Comparison of ENCODE assay signal across 24 mouse cellular contexts in the genomic region with DNA sequence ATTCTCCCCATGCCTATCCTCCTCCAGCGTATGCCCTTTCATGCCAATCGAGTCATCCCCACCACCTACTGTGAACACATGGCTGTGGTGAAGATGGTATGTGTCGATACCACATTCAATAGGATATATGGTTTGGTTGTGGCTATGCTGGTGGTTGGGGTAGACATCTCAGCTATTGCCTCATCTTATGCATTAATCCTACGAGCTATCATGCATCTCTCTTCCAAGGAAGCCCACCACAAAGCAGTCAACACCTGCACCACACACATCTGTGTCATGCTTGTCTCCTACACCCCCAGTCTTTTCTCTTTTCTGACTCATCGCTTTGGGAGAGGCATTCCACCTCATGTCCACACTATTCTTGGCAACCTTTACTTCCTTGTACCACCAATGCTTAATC. TPM values are rescaled to one million over a fixed set of nuclear protein-coding genes. Genes with fewer than 3 reads are reported as not detected.
"Had no signal": no experiment of that assay in that cellular context is flagged by ENCODE, and none has a peak within 500 bp of the region (broad histone marks: within the 10 kb centered on the region; RNA-seq: fewer than 3 reads in every experiment).

No protein-coding gene starts in this region.

- DNase-seq: liver, embryonic 13.5 days; liver, postnatal 0 days; lung, adult 2 months; lung, postnatal 14 days; lung, postnatal 36 days; right cerebral cortex, postnatal 14 days; thymus, adult 18-20 months; thymus, postnatal 14 days; thymus, postnatal 36 days had no signal

- H3K27me3 ChIP-seq: liver, embryonic 13.5 days; liver, embryonic 15.5 days; lung, embryonic 15.5 days; midbrain, embryonic 13.5 days; midbrain, embryonic 15.5 days; neural tube, embryonic 13.5 days; neural tube, embryonic 15.5 days had no signal

- H3K36me3 ChIP-seq: liver, embryonic 13.5 days; liver, embryonic 15.5 days; lung, embryonic 15.5 days; midbrain, embryonic 13.5 days; midbrain, embryonic 15.5 days; neural tube, embryonic 13.5 days; neural tube, embryonic 15.5 days had no signal

- H3K4me2 ChIP-seq: liver, embryonic 13.5 days; liver, embryonic 15.5 days; lung, embryonic 15.5 days; midbrain, embryonic 11.5 days; midbrain, embryonic 13.5 days; midbrain, embryonic 15.5 days; neural tube, embryonic 13.5 days; neural tube, embryonic 15.5 days had no signal

- H3K4me3 ChIP-seq: liver, embryonic 13.5 days; liver, embryonic 15.5 days; lung, embryonic 15.5 days; midbrain, embryonic 13.5 days; midbrain, embryonic 15.5 days; neural tube, embryonic 13.5 days; neural tube, embryonic 15.5 days had no signal

RNA-seq across cellular contexts. Expression of gene Olfr654, which starts 1.4 kb away (rescaled TPM):
- polyA plus RNA-seq: liver, embryonic 13.5 days; liver, embryonic 15.5 days; liver, postnatal 0 days; lung, adult 2 months; lung, embryonic 15.5 days; lung, postnatal 0 days; macrophage; midbrain, embryonic 11.5 days; midbrain, embryonic 13.5 days; midbrain, embryonic 15.5 days; midbrain, postnatal 0 days; neural tube, embryonic 11.5 days; neural tube, embryonic 13.5 days; neural tube, embryonic 15.5 days; spleen, adult 2 months; stomach, embryonic 14.5 days; stomach, embryonic 16.5 days; thymus, postnatal 0 days had no signal

RNA-seq across cellular contexts. Expression of gene Olfr653, which starts 11.2 kb away (rescaled TPM):
- polyA plus RNA-seq: liver, embryonic 13.5 days; liver, embryonic 15.5 days; liver, postnatal 0 days; lung, adult 2 months; lung, embryonic 15.5 days; lung, postnatal 0 days; macrophage; midbrain, embryonic 11.5 days; midbrain, embryonic 13.5 days; midbrain, embryonic 15.5 days; midbrain, postnatal 0 days; neural tube, embryonic 11.5 days; neural tube, embryonic 13.5 days; neural tube, embryonic 15.5 days; spleen, adult 2 months; stomach, embryonic 14.5 days; stomach, embryonic 16.5 days; thymus, postnatal 0 days had no signal

RNA-seq across cellular contexts. Expression of gene Olfr655, which starts 13.3 kb away (rescaled TPM):
- polyA plus RNA-seq: liver, embryonic 13.5 days; liver, embryonic 15.5 days; liver, postnatal 0 days; lung, adult 2 months; lung, embryonic 15.5 days; lung, postnatal 0 days; macrophage; midbrain, embryonic 11.5 days; midbrain, embryonic 13.5 days; midbrain, embryonic 15.5 days; midbrain, postnatal 0 days; neural tube, embryonic 11.5 days; neural tube, embryonic 13.5 days; neural tube, embryonic 15.5 days; spleen, adult 2 months; stomach, embryonic 14.5 days; stomach, embryonic 16.5 days; thymus, postnatal 0 days had no signal

RNA-seq across cellular contexts. Expression of gene Olfr656, which starts 25.5 kb away (rescaled TPM):
- polyA plus RNA-seq: liver, embryonic 13.5 days; liver, embryonic 15.5 days; liver, postnatal 0 days; lung, adult 2 months; lung, embryonic 15.5 days; lung, postnatal 0 days; macrophage; midbrain, embryonic 11.5 days; midbrain, embryonic 13.5 days; midbrain, embryonic 15.5 days; midbrain, postnatal 0 days; neural tube, embryonic 11.5 days; neural tube, embryonic 13.5 days; neural tube, embryonic 15.5 days; spleen, adult 2 months; stomach, embryonic 14.5 days; stomach, embryonic 16.5 days; thymus, postnatal 0 days had no signal

RNA-seq across cellular contexts. Expression of gene Olfr652, which starts 27.6 kb away (rescaled TPM):
- polyA plus RNA-seq: liver, embryonic 13.5 days; liver, embryonic 15.5 days; liver, postnatal 0 days; lung, adult 2 months; lung, embryonic 15.5 days; lung, postnatal 0 days; macrophage; midbrain, embryonic 11.5 days; midbrain, embryonic 13.5 days; midbrain, postnatal 0 days; neural tube, embryonic 11.5 days; neural tube, embryonic 13.5 days; neural tube, embryonic 15.5 days; spleen, adult 2 months; stomach, embryonic 14.5 days; stomach, embryonic 16.5 days; thymus, postnatal 0 days had no signal
